Mouse (Mus musculus): Measurements from ENCODE around the gene Entpd5.

Entpd5 gene

GRCm38 (mm10) chr12:84400068-84400467 lies 8.8 kb downstream of the Entpd5 start:
- no peak for ATAC-seq (ENCODE audit: insufficient number of reproducible peaks, low FRiP score, low TSS enrichment)

- no peak for ATAC-seq (ENCODE audit: insufficient number of reproducible peaks, low FRiP score, low TSS enrichment)
These were observed 9.2 kb downstream of the Entpd5 start for GRCm38 (mm10) chr12:84399663-84400062.

- no peak for ATAC-seq (ENCODE audit: insufficient number of reproducible peaks, low FRiP score, low TSS enrichment)
These were observed 9.7 kb downstream of the Entpd5 start for GRCm38 (mm10) chr12:84399135-84399534.

- ATAC-seq (ENCODE audit: insufficient number of reproducible peaks, low FRiP score, low TSS enrichment): no peak
These were observed 10.2 kb downstream of the Entpd5 start for GRCm38 (mm10) chr12:84398629-84399028.

GRCm38 (mm10) chr12:84397685-84398084 lies 11.1 kb downstream of the Entpd5 start:
- ATAC-seq (ENCODE audit: insufficient number of reproducible peaks, low FRiP score, low TSS enrichment): no peak

- no peak for ATAC-seq (ENCODE audit: insufficient number of reproducible peaks, low FRiP score, low TSS enrichment)
These were observed 11.7 kb downstream of the Entpd5 start for GRCm38 (mm10) chr12:84396947-84397679.

- no peak for ATAC-seq (ENCODE audit: insufficient number of reproducible peaks, low FRiP score, low TSS enrichment)
These were observed 15.0 kb downstream of the Entpd5 start for GRCm38 (mm10) chr12:84393847-84394246.

GRCm38 (mm10) chr12:84392681-84393080 lies 16.1 kb downstream of the Entpd5 start:
- no peak for ATAC-seq (ENCODE audit: insufficient number of reproducible peaks, low FRiP score, low TSS enrichment)

GRCm38 (mm10) chr12:84390336-84390735 lies 18.5 kb downstream of the Entpd5 start:
- ATAC-seq (ENCODE audit: insufficient number of reproducible peaks, low FRiP score, low TSS enrichment): no peak

GRCm38 (mm10) chr12:84388774-84389400 lies 19.9 kb downstream of the Entpd5 start:
- ATAC-seq (ENCODE audit: insufficient number of reproducible peaks, low FRiP score, low TSS enrichment): no peak

- no peak for ATAC-seq (ENCODE audit: insufficient number of reproducible peaks, low FRiP score, low TSS enrichment)
These were observed 20.7 kb downstream of the Entpd5 start for GRCm38 (mm10) chr12:84388097-84388496.

GRCm38 (mm10) chr12:84385408-84385807 lies 23.4 kb downstream of the Entpd5 start:
- ATAC-seq (ENCODE audit: insufficient number of reproducible peaks, low FRiP score, low TSS enrichment): no peak

GRCm38 (mm10) chr12:84384644-84385081 lies 24.2 kb downstream of the Entpd5 start:
- no peak for ATAC-seq (ENCODE audit: insufficient number of reproducible peaks, low FRiP score, low TSS enrichment)

- ATAC-seq (ENCODE audit: insufficient number of reproducible peaks, low FRiP score, low TSS enrichment): no peak
These were observed 26.5 kb downstream of the Entpd5 start for GRCm38 (mm10) chr12:84382369-84382768.

GRCm38 (mm10) chr12:84373831-84374481 lies 34.9 kb downstream of the Entpd5 start:
- ATAC-seq (ENCODE audit: insufficient number of reproducible peaks, low FRiP score, low TSS enrichment): no peak

- no peak for ATAC-seq (ENCODE audit: insufficient number of reproducible peaks, low FRiP score, low TSS enrichment)
These were observed 37.2 kb downstream of the Entpd5 start for GRCm38 (mm10) chr12:84371647-84372046.

- ATAC-seq (ENCODE audit: insufficient number of reproducible peaks, low FRiP score, low TSS enrichment): no peak
These were observed 41.9 kb downstream of the Entpd5 start for GRCm38 (mm10) chr12:84366971-84367370.

- no peak for ATAC-seq (ENCODE audit: insufficient number of reproducible peaks, low FRiP score, low TSS enrichment)
These were observed 43.7 kb downstream of the Entpd5 start for GRCm38 (mm10) chr12:84365137-84365536.

GRCm38 (mm10) chr12:84364291-84364690 lies 44.5 kb downstream of the Entpd5 start:
- no peak for ATAC-seq (ENCODE audit: insufficient number of reproducible peaks, low FRiP score, low TSS enrichment)

- no peak for ATAC-seq (ENCODE audit: insufficient number of reproducible peaks, low FRiP score, low TSS enrichment)
These were observed 46.0 kb downstream of the Entpd5 start for GRCm38 (mm10) chr12:84362872-84363271.

Measured in cerebellum, adult (tissue).